Mouse (Mus musculus): Measurements from ENCODE around the gene Ctnnd2.
A peak's percentile ranks its signal among the peaks of the same experiment; 100 is the strongest.

Ctnnd2 gene

GRCm38 (mm10) chr15:30709026-30709753 lies 536.8 kb downstream of the Ctnnd2 start:
- no peak for DNase-seq (ENCODE audit: low read depth, low spot score)

- no peak for DNase-seq (ENCODE audit: low read depth, low spot score)
Observed at GRCm38 (mm10) chr15:30709754-30710105, 537.3 kb downstream of the Ctnnd2 start.

GRCm38 (mm10) chr15:30714823-30715222 lies 542.4 kb downstream of the Ctnnd2 start:
- DNase-seq (ENCODE audit: low read depth, low spot score): no peak

- DNase-seq (ENCODE audit: low read depth, low spot score): no peak
Observed at GRCm38 (mm10) chr15:30718811-30719210, 546.4 kb downstream of the Ctnnd2 start.

GRCm38 (mm10) chr15:30719226-30719625 lies 546.8 kb downstream of the Ctnnd2 start:
- DNase-seq (ENCODE audit: low read depth, low spot score): no peak

- no peak for DNase-seq (ENCODE audit: low read depth, low spot score)
Observed at GRCm38 (mm10) chr15:30721098-30721497, 548.7 kb downstream of the Ctnnd2 start.

GRCm38 (mm10) chr15:30726066-30726465 lies 553.7 kb downstream of the Ctnnd2 start:
- no peak for DNase-seq (ENCODE audit: low read depth, low spot score)

- no peak for DNase-seq (ENCODE audit: low read depth, low spot score)
Observed at GRCm38 (mm10) chr15:30738178-30738577, 565.8 kb downstream of the Ctnnd2 start.

GRCm38 (mm10) chr15:30740728-30741127 lies 568.3 kb downstream of the Ctnnd2 start:
- peak; percentile 53 for DNase-seq (ENCODE audit: low read depth, low spot score)

- DNase-seq (ENCODE audit: low read depth, low spot score): no peak
Observed at GRCm38 (mm10) chr15:30757991-30758390, 585.6 kb downstream of the Ctnnd2 start.

- DNase-seq (ENCODE audit: low read depth, low spot score): no peak
Observed at GRCm38 (mm10) chr15:30762211-30762610, 589.8 kb downstream of the Ctnnd2 start.

- DNase-seq (ENCODE audit: low read depth, low spot score): no peak
Observed at GRCm38 (mm10) chr15:30762695-30763285, 590.4 kb downstream of the Ctnnd2 start.

GRCm38 (mm10) chr15:30776931-30777330 lies 604.5 kb downstream of the Ctnnd2 start:
- no peak for DNase-seq (ENCODE audit: low read depth, low spot score)

- DNase-seq (ENCODE audit: low read depth, low spot score): no peak
Observed at GRCm38 (mm10) chr15:30777801-30778200, 605.4 kb downstream of the Ctnnd2 start.

GRCm38 (mm10) chr15:30779903-30780302 lies 607.5 kb downstream of the Ctnnd2 start:
- no peak for DNase-seq (ENCODE audit: low read depth, low spot score)

GRCm38 (mm10) chr15:30780977-30781376 lies 608.6 kb downstream of the Ctnnd2 start:
- no peak for DNase-seq (ENCODE audit: low read depth, low spot score)

- DNase-seq (ENCODE audit: low read depth, low spot score): no peak
Observed at GRCm38 (mm10) chr15:30785706-30786320, 613.4 kb downstream of the Ctnnd2 start.

- no peak for DNase-seq (ENCODE audit: low read depth, low spot score)
Observed at GRCm38 (mm10) chr15:30793260-30793659, 620.9 kb downstream of the Ctnnd2 start.

GRCm38 (mm10) chr15:30795723-30796122 lies 623.3 kb downstream of the Ctnnd2 start:
- DNase-seq (ENCODE audit: low read depth, low spot score): no peak

GRCm38 (mm10) chr15:30827424-30828263 lies 655.3 kb downstream of the Ctnnd2 start:
- no peak for DNase-seq (ENCODE audit: low read depth, low spot score)

- no peak for DNase-seq (ENCODE audit: low read depth, low spot score)
Observed at GRCm38 (mm10) chr15:30857277-30858176, 685.1 kb downstream of the Ctnnd2 start.

Measured in WW6 (cell line).